Mouse (Mus musculus): ENCODE measurements around the gene Pcyt2.

- no peak for TF ChIP-seq CTCF (IDR thresholded peaks at IDR 0.05)
- TF ChIP-seq POLR2A (IDR thresholded peaks at IDR 0.05; ENCODE audit: insufficient read depth, low read depth, low read length) = no peak
- TF ChIP-seq EP300 (IDR thresholded peaks at IDR 0.05; ENCODE audit: insufficient read depth, low read depth, low read length) = no peak
Measured at GRCm38 (mm10) chr11:120654741-120655140, 37.0 kb upstream of the Pcyt2 start.

Data from heart, adult 2 months (tissue).